Mouse (Mus musculus): ENCODE measurements around the gene Pafah1b2.

Pafah1b2 gene

DNA sequence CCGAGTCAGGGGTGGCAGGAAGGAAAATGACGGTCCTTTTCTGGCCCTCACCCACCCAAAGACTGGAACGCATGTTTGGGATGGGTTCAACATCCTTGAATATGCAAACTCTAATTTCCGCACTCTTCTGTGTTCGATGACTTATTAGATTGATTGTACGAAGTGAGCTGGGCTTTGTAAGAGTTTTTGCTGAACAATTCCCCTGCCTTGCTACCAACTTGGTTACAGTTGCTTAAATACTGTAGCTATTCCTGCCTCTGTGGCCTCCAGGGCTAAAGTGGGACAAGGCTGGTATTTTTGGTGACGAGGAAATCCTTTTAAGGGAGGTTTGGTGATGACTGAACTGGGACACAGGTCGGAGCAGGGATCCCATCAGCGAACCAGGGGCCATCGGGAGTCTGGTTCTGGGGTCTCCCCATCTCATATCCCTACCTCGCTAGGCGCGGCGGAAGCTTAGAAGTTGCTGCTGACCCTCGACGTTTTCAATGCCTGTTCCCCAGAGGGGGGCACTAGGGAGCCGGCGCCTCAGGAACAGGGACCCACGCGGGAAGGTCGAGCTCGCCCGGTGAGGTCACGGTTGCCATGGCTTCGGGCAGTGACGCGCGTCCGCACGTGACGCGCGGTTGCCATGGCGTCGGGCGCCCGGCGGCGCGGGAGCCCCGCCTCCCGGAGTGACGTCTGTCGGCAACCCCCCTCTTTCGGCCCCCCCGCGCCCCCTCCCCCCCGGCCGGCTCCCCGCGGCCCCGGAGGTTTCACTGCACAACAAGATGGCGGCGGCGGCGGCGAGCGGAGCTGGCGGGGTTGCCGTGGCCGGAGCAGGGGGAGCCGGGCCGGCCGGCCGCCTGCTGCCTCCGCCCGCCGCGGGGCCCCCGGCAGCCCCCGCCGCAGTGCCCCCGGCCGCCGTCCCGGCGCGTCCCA, at the start of gene Pafah1b2, which contains the start of gene Sik3:
Gene Pafah1b2 (minus strand): TSS at position 600 of the 918 bp plus-strand sequence.
Gene Sik3 (plus strand): TSS at position 730 of the 918 bp plus-strand sequence.
- DNase-seq (ENCODE audit: low spot score): peak; percentile 95

- no peak for DNase-seq (ENCODE audit: low spot score)
Observed at GRCm38 (mm10) chr9:46061696-46062425, 49.4 kb upstream of the Pafah1b2 start.

- no peak for DNase-seq (ENCODE audit: low spot score)
Observed at GRCm38 (mm10) chr9:46060249-46060648, 47.8 kb upstream of the Pafah1b2 start.

- no peak for DNase-seq (ENCODE audit: low spot score)
Observed at GRCm38 (mm10) chr9:46058065-46058464, 45.6 kb upstream of the Pafah1b2 start.

- no peak for DNase-seq (ENCODE audit: low spot score)
Observed at GRCm38 (mm10) chr9:46053014-46053666, 40.6 kb upstream of the Pafah1b2 start.

DNA sequence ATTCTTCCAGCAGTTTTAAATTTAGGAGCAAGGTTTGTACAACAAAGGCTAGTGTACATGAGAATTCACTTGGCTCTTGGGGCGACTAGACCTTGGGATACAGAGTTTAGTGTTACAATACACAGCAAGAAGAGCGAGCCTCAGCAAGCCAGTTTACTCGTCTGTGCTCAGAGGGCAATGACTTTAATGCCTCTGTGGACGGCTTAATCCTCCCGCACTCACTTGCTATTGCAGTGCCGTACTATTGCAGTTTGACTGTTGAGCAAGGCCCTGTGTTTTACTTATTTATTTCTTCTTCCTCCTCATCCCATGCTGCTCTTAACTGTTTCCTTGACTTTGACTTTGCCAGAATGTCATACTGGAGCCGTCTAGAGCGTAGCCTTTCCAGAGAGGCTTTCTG, 37.7 kb upstream of the Pafah1b2 start:
- no peak for DNase-seq (ENCODE audit: low spot score)

DNA sequence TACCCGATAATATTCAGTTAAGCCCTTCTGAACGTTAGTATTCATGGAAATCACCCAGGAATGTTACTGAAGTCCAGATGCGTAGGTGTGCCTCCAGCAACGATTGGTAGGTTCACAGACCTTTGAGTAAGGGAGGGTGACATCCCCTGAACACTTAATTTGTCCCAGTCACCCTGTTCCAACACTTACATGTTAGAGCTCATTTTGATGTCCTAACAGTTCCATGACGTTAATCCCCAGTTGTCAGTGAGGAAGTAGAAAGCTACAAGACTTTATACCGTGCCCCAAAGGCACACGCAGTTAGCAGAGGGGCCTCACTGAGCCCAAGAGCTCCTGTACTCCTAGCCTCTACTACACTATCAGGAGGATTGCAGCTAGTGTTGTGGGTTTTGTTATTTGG, 37.0 kb upstream of the Pafah1b2 start:
- DNase-seq (ENCODE audit: low spot score): no peak

DNA sequence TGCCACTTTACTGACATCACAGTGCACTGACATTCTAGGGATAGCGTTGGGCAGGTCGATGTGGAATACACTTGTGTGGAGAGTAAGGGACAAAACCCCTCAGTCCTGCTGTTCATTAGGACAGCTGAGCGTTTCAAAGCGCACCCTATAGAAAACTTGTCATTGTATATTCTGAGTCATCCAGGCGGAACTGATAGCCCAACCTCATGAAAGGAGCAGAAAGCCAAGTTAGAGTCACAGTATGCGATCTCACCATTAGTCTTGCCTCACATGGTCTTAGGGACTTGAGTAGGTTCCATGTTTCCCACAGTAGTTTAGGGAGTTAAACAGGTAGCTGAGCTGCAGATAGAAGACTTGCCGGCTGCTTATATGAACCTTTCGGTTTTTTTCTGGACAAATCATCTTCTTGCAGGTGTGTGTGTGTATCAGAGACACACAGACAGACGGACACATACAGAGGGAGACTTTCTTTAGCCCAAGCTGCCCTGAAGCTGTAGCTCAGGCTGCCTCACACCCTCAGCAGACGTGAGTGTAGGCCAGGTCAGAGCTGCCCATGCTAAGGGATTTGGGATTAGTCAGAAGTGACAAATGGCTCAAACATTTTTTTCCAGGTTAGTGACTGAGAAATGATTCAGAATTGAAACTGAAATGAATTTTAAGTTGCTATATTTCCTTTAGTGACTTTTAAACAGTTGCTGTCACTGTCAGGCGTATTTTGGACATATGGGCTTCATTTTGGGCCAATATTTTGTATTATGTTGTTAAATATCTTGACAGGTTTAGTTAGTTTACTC, 34.4 kb upstream of the Pafah1b2 start:
- no peak for DNase-seq (ENCODE audit: low spot score)

DNA sequence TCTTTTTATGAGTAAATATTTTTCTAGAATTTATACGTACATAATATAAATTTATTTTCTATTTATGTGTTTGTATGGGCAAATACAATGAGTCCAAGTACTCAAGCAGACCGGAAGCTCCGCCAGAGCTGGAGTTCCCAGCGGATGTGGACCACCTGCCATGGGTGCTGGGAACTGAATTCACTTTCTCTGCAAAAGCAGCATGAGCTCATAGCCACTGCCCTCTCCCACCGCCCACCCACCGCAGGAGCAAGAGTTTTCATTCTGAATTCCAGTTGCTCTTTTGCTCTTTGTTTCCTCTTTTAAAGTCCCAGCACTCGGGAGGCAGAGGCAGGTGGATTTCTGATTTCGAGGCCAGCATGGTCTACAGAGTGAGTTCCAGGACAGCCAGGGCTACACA, 31.1 kb upstream of the Pafah1b2 start:
- no peak for DNase-seq (ENCODE audit: low spot score)

DNA sequence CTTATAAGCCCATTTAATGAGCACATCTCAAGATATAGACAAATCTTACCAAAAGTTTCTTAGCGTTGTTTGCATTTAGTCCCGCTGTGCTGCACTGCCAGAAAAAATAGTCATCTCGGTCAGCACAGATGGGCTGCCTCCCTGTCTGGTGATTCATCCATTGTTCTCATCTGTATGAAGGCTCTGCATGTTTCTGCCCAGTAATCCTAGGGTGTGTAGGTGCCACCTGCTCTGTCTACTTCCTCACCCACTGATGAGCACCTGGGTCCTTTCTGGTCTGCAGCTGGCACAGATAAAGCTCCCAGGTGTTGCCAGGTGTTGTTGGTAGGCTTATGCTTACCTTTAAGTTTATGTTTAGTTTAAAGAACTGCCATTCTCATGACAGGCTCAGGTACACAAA, 29.9 kb upstream of the Pafah1b2 start:
- no peak for DNase-seq (ENCODE audit: low spot score)

GRCm38 (mm10) chr9:46041186-46041585, 28.7 kb upstream of the Pafah1b2 start:
- DNase-seq (ENCODE audit: low spot score): no peak

GRCm38 (mm10) chr9:46038786-46039185, 26.3 kb upstream of the Pafah1b2 start:
- no peak for DNase-seq (ENCODE audit: low spot score)

DNA sequence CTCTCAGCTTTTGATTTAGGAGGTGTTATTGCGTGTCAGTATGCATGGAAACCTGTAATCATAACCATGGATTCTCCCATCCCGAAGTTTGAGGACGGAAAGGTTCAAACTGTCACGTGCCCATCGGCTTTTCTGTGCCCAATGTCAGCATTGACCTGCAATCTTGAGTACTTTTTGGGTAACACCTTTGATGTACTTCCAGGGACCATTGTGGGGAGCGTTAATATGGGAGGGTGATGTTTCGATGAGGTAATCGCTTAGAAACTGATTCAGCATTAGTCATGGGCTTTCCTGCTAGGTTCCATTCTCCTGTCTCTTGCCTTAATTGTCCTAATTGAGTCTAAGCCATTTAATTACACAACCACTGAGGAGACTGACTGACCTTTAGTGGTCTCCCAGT, 24.4 kb upstream of the Pafah1b2 start:
- no peak for DNase-seq (ENCODE audit: low spot score)

DNA sequence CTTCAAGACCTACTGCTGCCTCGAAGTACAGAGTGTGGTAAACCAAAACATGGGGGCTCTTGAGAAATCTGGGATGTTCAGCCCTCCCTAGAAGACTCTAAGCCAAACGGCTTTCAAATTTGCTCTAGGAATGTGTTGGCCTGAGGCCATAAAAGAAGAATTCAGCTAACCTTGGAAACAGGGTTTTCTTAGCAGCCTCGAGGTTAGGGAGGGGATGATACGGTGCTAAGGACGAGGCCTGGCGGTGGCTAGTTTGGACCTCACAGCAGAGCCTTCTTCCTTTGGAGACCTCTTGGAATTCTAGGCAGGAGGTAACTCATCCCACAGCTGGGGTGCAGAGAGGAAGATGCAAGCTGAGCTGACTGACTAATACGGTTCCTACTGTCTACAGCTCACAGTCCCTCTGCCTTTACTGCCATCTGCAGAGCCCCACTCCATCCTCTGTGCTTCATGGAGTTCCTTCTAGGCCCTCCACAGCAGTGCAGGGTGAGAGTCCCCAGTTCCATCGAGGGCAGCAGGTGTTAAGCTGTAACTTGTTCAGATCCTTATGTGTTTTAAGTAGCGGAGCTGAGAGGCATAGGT, 22.9 kb upstream of the Pafah1b2 start:
- DNase-seq (ENCODE audit: low spot score): no peak

- DNase-seq (ENCODE audit: low spot score): no peak
Observed at GRCm38 (mm10) chr9:46033862-46034261, 21.4 kb upstream of the Pafah1b2 start.

- no peak for DNase-seq (ENCODE audit: low spot score)
Observed at GRCm38 (mm10) chr9:46033058-46033457, 20.6 kb upstream of the Pafah1b2 start.

DNA sequence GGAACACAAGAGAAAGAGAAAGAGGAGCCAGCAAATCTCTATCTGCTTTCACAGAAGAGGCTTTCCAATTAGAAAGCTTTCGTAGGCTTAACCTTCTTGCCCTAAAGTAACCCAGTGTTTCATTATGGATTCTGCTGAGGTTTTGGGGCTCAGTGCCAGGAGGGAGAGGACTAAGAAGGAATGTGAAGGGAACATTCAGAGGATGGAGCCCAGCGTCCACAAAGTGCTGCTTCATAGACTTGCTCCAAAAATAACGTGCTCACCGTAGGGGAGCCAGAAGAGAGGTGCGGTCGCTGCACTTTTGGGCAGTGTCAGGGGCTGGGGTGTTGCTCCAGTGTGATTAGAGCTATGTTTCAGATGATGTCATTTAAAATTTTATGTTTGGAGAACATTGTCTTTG, 19.7 kb upstream of the Pafah1b2 start:
- no peak for DNase-seq (ENCODE audit: low spot score)

- no peak for DNase-seq (ENCODE audit: low spot score)
Observed at GRCm38 (mm10) chr9:46030968-46031367, 18.5 kb upstream of the Pafah1b2 start.

DNA sequence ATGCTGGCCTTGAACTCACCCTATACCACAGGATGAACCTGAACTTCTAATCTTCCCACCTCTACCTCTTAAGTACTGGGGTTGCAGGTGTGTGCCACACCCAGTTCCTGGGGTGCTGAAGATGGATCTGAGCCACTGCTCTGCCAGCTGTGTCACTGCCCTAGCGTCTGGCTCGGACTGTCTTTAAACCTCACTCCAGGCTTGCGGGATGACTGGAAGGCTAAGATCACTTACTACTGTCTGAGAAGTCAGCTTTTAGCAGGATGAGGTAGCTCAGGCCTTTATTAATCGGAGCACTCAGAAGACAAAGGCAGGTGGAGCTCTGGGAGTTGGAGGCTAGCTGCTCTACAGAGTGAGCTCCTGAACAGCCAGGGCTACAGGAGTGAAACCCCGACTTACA, 17.7 kb upstream of the Pafah1b2 start:
- no peak for DNase-seq (ENCODE audit: low spot score)

DNA sequence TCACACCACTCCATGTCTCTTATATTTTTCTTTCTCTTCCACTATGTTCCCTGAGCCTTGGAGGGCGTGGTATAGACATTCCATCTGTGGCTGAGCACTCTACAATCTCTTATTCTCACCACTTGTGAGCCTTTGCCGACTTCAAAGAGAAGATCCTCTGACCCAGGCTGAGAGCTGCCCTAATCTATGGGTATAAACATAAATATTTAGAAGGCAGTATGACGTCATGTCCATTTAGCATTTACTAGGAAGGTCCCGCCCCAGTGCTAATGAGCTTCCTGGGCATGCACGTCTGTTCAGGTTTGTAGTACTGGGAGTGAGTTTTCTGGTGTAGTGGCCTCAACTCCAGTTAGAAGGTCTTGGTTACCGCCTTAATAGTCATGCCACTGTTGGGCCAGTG, 17.0 kb upstream of the Pafah1b2 start:
- DNase-seq (ENCODE audit: low spot score): no peak

GRCm38 (mm10) chr9:46027994-46028393, 15.5 kb upstream of the Pafah1b2 start:
- no peak for DNase-seq (ENCODE audit: low spot score)
